Mouse (Mus musculus): ENCODE data around the gene Creld2.

DNA sequence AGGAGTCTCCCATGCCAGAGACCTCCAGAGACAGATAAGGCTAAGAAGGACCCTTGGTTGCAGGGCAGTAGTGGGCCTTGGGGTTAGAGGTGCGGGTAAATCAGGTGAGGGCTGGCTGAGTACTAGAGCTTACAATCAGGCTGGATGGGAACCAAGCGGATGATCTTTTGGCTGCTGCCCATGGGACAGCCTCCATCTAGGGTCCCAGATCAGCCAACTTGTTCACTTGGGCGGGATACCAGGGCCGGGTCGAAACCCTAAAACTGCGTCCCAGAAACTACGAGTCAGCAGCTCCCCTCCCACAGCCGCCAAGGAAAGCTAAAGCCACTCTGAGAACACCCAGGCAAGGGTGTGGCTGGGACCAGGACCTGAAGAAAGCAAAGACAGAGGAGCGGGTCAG lies 33.7 kb downstream of the Creld2 start:
- TF ChIP-seq CTCF (IDR thresholded peaks at IDR 0.05; ENCODE audit: insufficient read depth, low read depth, low read length): no peak
- no peak for TF ChIP-seq POLR2A (IDR thresholded peaks at IDR 0.05; ENCODE audit: insufficient read depth, low read depth, low read length)

All from olfactory bulb, adult 2 months (tissue).